Mouse (Mus musculus) liver, embryonic 14.5 days (tissue): ENCODE data around the gene Kri1.

Experiments
- CTCF ChIP-seq: IDR thresholded peaks from 2 replicates; pipeline ENCODE4 v1.5.1; 2016; ENCODE audit warnings: antibody characterized with exemption, low read depth, control low read depth
- EP300 ChIP-seq: IDR thresholded peaks from 2 replicates; pipeline ENCODE4 v1.6.1; 2016; ENCODE audit warnings: antibody characterized with exemption, low read depth

GRCm38 (mm10) chr9:21276307-21276706 is 11.5 kb downstream of the Kri1 start:
- TF ChIP-seq CTCF (no peak), EP300 (no peak)
